Mouse (Mus musculus) midbrain, embryonic 13.5 days (tissue): ENCODE data around the gene Exoc4. TPM values are rescaled to one million over a fixed set of nuclear protein-coding genes. Genes with fewer than 3 reads are reported as not detected.

ENCODE experiments used
- ATAC-seq: fragments of 200-750 bp; cut with Nextera tagmentation; 2 replicates; pipeline ENCODE4 v1.8.0; 2017; ENCODE audit warnings: mild to moderate bottlenecking, moderate TSS enrichment, moderate library complexity
- H3K27ac ChIP-seq: fragments of 300-500 bp; sonication (generic); 2 replicates; pipeline ENCODE4 v1.5.1; 2015; ENCODE audit warnings: inconsistent platforms, mild to moderate bottlenecking, moderate library complexity
- H3K27me3 ChIP-seq: fragments of 300-500 bp; sonication (generic); 2 replicates; pipeline ENCODE4 v1.6.1; 2015; ENCODE audit warnings: mild to moderate bottlenecking, inconsistent platforms
- H3K36me3 ChIP-seq: fragments of 300-500 bp; sonication (generic); 2 replicates; pipeline ENCODE4 v1.6.1; 2015; ENCODE audit warnings: mild to moderate bottlenecking, inconsistent platforms
- H3K4me1 ChIP-seq: fragments of 300-500 bp; sonication (generic); replicated peaks from 2 replicates; pipeline ENCODE4 v1.6.1; 2015; ENCODE audit warnings: inconsistent platforms
- H3K4me2 ChIP-seq: fragments of 300-500 bp; sonication (generic); replicated peaks from 2 replicates; pipeline ENCODE4 v1.6.1; 2015; ENCODE audit warnings: moderate library complexity, mild to moderate bottlenecking, inconsistent platforms
- H3K4me3 ChIP-seq: fragments of 300-500 bp; sonication (generic); replicated peaks from 2 replicates; pipeline ENCODE4 v1.5.1; 2015; ENCODE audit warnings: mild to moderate bottlenecking, inconsistent platforms
- H3K9ac ChIP-seq: fragments of 300-500 bp; sonication (generic); replicated peaks from 2 replicates; pipeline ENCODE4 v1.6.1; 2015; ENCODE audit warnings: mild to moderate bottlenecking, inconsistent platforms
- H3K9me3 ChIP-seq: fragments of 300-500 bp; sonication (generic); 2 replicates; pipeline ENCODE4 v1.6.1; 2016; ENCODE audit warnings: mild to moderate bottlenecking, inconsistent platforms
- WGBS: fragments of 180-500 bp; shearing (Covaris S2); methylation state at CpG from one replicate; pipeline ENCODE4 v1.1.7; 2015; 5-methylcytosine and 5-hydroxymethylcytosine counted together
- polyA plus RNA-seq: library from polyadenylated mRNA; unstranded; fragments of >200 nt; fragmentation: Nextera tagmentation; extraction: Ambion mirVana; gene quantifications from 2 replicates; pipeline ENCODE4 v1.2.1, GENCODE M21; 2015

Gene Exoc4
- polyA plus RNA-seq, 1 experiment from 2014 or later, result 50.7 TPM

DNA sequence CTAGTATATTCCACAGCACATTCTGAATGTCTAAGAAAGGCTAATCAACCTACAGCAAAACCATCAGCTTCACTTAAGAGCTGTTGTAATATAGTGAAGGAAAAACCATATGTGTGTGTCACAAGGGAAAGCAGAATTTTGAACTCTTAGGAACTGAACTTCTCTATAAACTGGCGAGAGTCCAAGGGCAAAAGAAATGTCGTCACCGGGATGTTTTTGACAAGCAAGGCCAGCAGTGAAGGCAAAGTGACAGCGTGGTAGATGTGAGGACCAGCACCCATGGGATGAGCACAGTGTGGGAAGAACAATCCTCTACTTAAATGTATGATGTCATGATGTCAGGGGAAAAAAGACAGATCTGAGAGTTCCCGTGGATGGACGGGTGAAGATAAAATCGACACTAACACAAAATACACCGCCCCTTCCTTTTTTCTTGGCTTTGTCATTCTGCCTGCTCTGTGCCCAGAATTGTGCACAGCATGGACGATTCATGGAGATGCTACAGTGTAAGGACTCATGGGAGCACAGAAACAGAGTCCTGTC, 635.3 kb downstream of the Exoc4 start:
- Histone ChIP-seq H3K9ac (no peak overlapping the region), H3K36me3 (no peaks in the 10 kb centered on the region), H3K4me1 (0 out of 2 replicates have a peak, but pooled peaks cover 4% of the 10 kb centered on the region), H3K27ac (no peak overlapping the region), H3K4me2 (no peak overlapping the region), H3K27me3 (no peaks in the 10 kb centered on the region), H3K4me3 (no peak overlapping the region), H3K9me3 (no peaks in the 10 kb centered on the region)
- no peak for ATAC-seq
- 86% methylated on average over 9 of the region's 9 CpGs for WGBS

DNA sequence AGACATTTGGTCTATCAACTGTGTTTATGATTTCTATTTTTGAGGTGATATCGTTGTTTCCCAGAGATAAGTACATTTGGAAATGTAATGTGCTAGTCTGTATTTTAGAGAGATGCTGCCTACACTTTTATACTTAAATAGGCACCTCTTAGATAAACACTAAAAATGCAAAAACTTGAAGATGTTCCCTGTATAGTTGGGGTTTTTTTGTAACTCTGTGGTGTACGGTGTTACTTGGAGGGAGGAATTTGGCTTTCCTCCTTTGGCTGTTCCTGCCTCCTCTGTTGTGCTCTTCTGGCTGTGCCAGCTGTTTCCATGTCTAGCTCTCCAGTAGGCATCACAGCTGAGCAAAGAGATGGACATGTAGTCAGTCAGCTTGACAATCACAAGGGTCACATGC, 638.1 kb downstream of the Exoc4 start:
- 0 out of 2 replicates have a peak, but pooled peaks cover 4% of the 10 kb centered on the region for H3K4me1 ChIP-seq
- 89% methylated on average over 2 of the region's 2 CpGs for WGBS
- no peak overlapping the region for H3K27ac ChIP-seq
- H3K36me3 ChIP-seq, result no peaks in the 10 kb centered on the region
- H3K9ac ChIP-seq, result no peak overlapping the region
- no peak for ATAC-seq
- no peak overlapping the region for H3K4me2 ChIP-seq
- H3K4me3 ChIP-seq, result no peak overlapping the region
- no peaks in the 10 kb centered on the region for H3K9me3 ChIP-seq
- H3K27me3 ChIP-seq, result no peaks in the 10 kb centered on the region

DNA sequence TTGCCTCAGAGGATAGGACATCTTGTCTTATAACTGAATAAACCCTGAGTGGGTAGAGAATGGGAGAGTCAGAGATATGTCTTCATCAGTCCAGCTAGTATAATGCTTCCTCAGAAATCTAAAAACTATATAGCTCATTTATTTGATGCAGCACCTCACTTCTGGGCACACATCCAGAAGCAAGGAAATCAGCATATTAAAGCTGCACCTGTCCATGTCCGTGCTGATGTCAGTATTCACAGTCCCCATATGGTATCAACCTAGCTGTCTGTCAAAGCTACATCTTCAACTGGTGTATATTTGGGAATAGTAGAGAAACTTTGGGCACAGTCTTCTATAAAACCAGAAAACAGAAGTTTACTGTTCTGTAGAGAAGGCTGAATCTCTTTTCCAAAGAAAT, 642.0 kb downstream of the Exoc4 start:
- 75% methylated on average over 1 of the region's 1 CpGs for WGBS
- no peak overlapping the region for H3K4me3 ChIP-seq

DNA sequence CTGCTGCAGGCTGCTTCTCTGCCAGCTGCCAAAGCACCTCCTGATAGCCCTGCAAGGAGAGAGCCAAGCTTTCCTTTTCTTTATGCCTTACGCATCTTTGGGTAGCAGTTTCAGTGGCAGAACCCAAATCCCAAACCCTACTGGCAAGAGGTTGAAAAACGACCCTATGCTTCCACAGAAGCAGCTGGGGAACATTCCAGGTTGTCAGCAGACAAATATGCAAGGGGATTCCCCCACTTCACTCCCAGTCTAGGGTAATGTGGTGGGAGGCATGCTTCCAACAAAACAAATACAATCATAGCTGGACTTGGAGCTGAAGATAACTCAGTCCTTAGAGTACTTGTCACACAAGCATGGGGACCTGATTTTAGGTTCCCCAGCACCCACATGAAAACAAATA, 643.3 kb downstream of the Exoc4 start:
- Histone ChIP-seq H3K27ac (no peak overlapping the region), H3K9me3 (no peaks in the 10 kb centered on the region), H3K4me1 (no peaks in the 10 kb centered on the region), H3K9ac (no peak overlapping the region), H3K4me2 (no peak overlapping the region), H3K4me3 (no peak overlapping the region), H3K27me3 (no peaks in the 10 kb centered on the region), H3K36me3 (no peaks in the 10 kb centered on the region)
- no peak for ATAC-seq
- WGBS, result 57% methylated on average over 2 of the region's 2 CpGs

More for the DNA sequence above, 642.0 kb downstream of the Exoc4 start:
- Histone ChIP-seq H3K27me3 (no peaks in the 10 kb centered on the region), H3K27ac (no peak overlapping the region), H3K36me3 (no peaks in the 10 kb centered on the region), H3K9ac (no peak overlapping the region), H3K9me3 (no peaks in the 10 kb centered on the region), H3K4me2 (no peak overlapping the region), H3K4me1 (no peaks in the 10 kb centered on the region)
- no peak for ATAC-seq

DNA sequence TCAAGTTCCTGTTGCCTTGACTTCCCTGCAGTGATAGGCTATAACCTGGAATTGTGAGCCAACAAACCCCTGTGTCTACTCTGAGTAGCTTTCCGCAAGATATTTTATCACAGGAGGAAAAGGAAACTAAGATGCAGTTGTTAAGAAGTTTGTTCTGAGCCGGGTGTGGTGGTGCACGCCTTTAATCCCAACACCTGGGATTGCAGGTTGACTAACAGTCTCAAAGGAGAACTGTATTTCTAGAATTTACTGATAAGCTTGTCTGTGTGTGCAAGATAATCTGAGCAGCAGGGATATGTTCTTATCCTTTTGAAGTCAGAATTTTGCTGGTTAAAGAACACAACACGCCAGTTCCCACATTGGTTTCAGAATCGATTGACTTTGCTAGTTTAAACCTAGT, 651.1 kb downstream of the Exoc4 start:
- 93% methylated on average over 5 of the region's 5 CpGs for WGBS
- Histone ChIP-seq H3K27ac (no peak overlapping the region), H3K4me1 (no peaks in the 10 kb centered on the region), H3K27me3 (no peaks in the 10 kb centered on the region), H3K9ac (no peak overlapping the region), H3K4me2 (no peak overlapping the region), H3K9me3 (no peaks in the 10 kb centered on the region), H3K4me3 (no peak overlapping the region), H3K36me3 (no peaks in the 10 kb centered on the region)
- ATAC-seq, result no peak

DNA sequence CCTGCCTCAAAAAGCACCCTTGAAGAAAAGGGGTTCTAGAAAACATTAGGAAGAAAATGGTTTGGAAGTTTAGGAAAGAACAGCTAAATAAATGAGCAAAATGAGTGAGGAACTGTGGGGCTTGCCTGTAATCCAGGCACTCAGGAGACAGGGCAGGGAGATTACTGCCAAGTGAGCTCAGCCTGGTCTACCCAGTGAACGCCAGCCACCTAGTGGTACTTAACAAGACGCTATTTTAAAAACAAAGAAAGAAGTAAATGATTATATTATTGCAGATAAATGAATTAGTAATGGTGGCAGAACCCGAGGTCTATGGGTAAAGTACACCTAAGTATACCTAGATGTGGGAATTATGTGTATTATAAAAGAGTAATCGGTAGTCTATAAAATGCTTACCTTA, 651.7 kb downstream of the Exoc4 start:
- Histone ChIP-seq H3K9me3 (no peaks in the 10 kb centered on the region), H3K27ac (no peak overlapping the region), H3K4me1 (no peaks in the 10 kb centered on the region), H3K27me3 (no peaks in the 10 kb centered on the region), H3K36me3 (no peaks in the 10 kb centered on the region), H3K9ac (no peak overlapping the region), H3K4me2 (no peak overlapping the region), H3K4me3 (no peak overlapping the region)
- WGBS, result 78% methylated on average over 4 of the region's 4 CpGs
- ATAC-seq, result no peak

DNA sequence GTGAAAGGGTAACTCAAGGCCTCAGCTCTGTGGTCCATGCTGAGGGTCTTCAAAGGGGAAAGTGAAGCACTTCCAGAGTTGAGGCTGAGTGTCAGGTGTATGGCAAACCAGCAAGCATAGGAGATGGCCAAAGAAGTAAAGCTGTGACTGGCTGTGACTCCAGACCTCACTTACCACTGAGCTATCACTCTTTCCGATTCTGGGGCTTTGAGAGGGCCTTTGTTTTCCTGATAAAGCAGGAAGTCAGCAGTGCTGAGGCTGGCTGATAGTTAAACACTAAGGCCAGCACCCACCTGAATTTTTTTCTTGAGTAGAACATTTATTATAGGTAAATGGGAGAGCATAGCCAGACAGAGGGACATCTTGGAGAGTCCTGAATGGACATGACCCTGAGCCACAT, 656.2 kb downstream of the Exoc4 start:
- ATAC-seq, result no peak

DNA sequence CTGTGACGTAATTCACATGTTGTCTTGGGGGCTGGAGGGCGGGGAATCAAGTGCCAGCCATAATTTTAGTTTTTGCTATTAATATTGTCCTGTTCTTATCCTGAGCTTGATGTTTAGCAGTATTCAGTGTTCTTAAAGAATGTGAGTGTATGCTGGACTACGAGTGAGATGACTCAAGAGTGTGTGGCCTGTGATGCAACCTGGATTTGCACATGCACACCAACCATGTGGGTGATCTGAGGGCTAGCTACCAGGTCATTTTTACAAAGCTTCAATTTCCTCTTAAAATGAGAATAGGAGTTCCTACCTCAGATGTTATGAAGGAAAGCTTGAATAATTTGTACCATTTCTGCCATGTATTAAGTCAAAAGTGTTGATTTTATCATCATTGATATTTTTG, 661.8 kb downstream of the Exoc4 start:
- no peak for ATAC-seq
- 89% methylated on average over 3 of the region's 3 CpGs for WGBS
- Histone ChIP-seq H3K4me1 (peaks cover 18% of the 10 kb centered on the region), H3K27me3 (no peaks in the 10 kb centered on the region), H3K4me2 (no peak overlapping the region), H3K9ac (no peak overlapping the region), H3K27ac (no peak overlapping the region), H3K36me3 (no peaks in the 10 kb centered on the region), H3K4me3 (no peak overlapping the region), H3K9me3 (no peaks in the 10 kb centered on the region)

More for the DNA sequence above, 656.2 kb downstream of the Exoc4 start:
- Histone ChIP-seq H3K4me3 (no peak overlapping the region), H3K36me3 (no peaks in the 10 kb centered on the region), H3K27me3 (no peaks in the 10 kb centered on the region), H3K27ac (no peak overlapping the region), H3K9me3 (no peaks in the 10 kb centered on the region), H3K4me1 (no peaks in the 10 kb centered on the region), H3K9ac (no peak overlapping the region), H3K4me2 (no peak overlapping the region)
- 71% methylated on average over 1 of the region's 1 CpGs for WGBS

DNA sequence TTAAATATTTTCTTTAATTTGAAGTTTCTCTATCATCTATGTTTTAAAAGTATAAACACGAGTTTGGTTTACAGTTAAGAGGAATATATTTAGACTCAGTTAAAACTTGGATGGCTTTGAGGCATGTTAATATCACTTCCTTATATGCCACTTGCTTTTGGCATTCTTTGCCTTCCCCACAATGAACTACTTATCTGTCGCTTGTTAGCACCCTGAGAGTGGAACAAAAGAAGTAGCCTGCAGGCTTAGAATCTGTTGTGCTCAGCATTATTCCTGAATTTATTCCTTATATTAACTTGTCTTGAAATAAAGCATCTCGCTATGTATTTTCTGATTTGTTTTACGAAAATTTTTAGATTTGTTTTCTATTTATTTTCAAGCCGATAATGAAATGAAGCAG, 664.2 kb downstream of the Exoc4 start:
- Histone ChIP-seq H3K4me1 (peaks cover 18% of the 10 kb centered on the region), H3K27ac (0 out of 2 replicates have a peak overlapping the region, but pooled peaks have one; percentile 64), H3K27me3 (no peaks in the 10 kb centered on the region), H3K9me3 (0 out of 2 replicates have a peak, but pooled peaks cover 5% of the 10 kb centered on the region), H3K36me3 (no peaks in the 10 kb centered on the region), H3K4me3 (no peak overlapping the region), H3K9ac (no peak overlapping the region), H3K4me2 (no peak overlapping the region)
- no peak for ATAC-seq
- 54% methylated on average over 5 of the region's 5 CpGs for WGBS

DNA sequence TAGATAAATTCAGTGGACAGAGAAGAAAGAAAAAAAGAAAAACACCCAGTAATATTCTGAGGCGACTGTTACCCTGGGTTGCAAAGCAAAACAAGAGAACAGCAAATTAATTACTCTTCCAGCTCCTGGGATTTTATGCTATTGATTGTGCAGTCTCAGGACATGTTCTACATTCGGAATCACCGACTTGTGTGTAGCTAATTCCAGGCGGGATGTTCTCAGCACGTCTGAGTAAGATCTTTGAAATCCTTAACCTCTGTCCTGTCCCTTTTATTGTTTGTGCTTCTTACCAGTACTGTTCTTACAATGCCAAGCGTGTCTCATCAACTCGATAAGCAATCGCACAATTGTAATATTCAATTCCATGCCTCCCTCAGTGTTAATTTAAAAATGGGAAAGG, 664.6 kb downstream of the Exoc4 start:
- H3K27me3 ChIP-seq, result no peaks in the 10 kb centered on the region
- no peak overlapping the region for H3K4me3 ChIP-seq
- WGBS, result 21% methylated on average over 8 of the region's 8 CpGs
- 0 out of 2 replicates have a peak, but pooled peaks cover 5% of the 10 kb centered on the region for H3K9me3 ChIP-seq
- peaks cover 18% of the 10 kb centered on the region for H3K4me1 ChIP-seq
- no peak overlapping the region for H3K9ac ChIP-seq
- no peak overlapping the region for H3K4me2 ChIP-seq
- no peak for ATAC-seq
- 0 out of 2 replicates have a peak overlapping the region, but pooled peaks have one; percentile 64 for H3K27ac ChIP-seq
- H3K36me3 ChIP-seq, result no peaks in the 10 kb centered on the region

DNA sequence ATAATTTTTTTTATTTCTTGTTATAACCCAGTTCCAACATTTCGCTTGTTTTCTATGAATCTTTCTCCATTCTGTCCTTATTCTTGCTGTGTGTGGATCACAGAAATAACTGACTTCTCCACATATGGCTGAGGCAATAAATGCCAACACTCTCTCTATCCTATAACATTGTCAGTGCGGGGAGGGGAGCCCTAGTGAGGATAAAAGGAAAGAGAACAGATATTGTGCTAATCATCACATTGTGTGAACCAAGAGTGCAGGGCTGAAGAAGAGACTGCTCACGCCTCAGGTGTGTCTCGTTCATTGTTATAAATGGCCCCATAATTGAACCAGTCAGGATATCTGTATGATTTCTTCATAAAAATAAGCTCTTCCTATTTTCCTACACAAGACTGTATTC, 665.1 kb downstream of the Exoc4 start:
- WGBS, result 85% methylated on average over 4 of the region's 4 CpGs
- Histone ChIP-seq H3K4me1 (peaks cover 18% of the 10 kb centered on the region), H3K27me3 (no peaks in the 10 kb centered on the region), H3K4me3 (no peak overlapping the region), H3K27ac (peak overlapping the region; percentile 51; the same call in 1 of the 2 replicates), H3K36me3 (no peaks in the 10 kb centered on the region), H3K4me2 (no peak overlapping the region), H3K9me3 (0 out of 2 replicates have a peak, but pooled peaks cover 5% of the 10 kb centered on the region), H3K9ac (no peak overlapping the region)
- ATAC-seq, result no peak

DNA sequence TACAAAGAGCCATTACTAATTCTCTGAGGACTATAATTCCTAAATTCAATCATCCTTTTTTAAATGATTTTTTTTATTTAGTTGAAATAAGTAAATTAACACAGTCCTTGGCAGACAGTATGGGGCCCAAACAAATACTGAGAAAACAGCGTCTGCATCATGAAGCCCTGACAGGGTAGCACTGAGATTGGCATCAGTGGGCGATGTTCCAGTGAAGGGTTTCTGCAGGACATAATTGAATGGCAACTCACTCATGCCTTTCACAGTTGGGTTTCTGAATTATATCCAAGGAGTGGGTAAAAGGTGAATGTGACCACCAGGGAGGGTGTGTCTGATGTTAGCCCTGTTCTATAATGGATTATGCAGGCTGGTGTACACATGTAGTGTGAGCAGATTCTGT, 674.7 kb downstream of the Exoc4 start:
- no peak overlapping the region for H3K27ac ChIP-seq
- WGBS, result 70% methylated on average over 2 of the region's 2 CpGs
- no peaks in the 10 kb centered on the region for H3K27me3 ChIP-seq
- no peak overlapping the region for H3K4me3 ChIP-seq
- no peaks in the 10 kb centered on the region for H3K4me1 ChIP-seq
- no peaks in the 10 kb centered on the region for H3K9me3 ChIP-seq
- no peak overlapping the region for H3K9ac ChIP-seq
- no peak overlapping the region for H3K4me2 ChIP-seq
- ATAC-seq, result no peak
- H3K36me3 ChIP-seq, result 0 out of 2 replicates have a peak, but pooled peaks cover 2% of the 10 kb centered on the region

DNA sequence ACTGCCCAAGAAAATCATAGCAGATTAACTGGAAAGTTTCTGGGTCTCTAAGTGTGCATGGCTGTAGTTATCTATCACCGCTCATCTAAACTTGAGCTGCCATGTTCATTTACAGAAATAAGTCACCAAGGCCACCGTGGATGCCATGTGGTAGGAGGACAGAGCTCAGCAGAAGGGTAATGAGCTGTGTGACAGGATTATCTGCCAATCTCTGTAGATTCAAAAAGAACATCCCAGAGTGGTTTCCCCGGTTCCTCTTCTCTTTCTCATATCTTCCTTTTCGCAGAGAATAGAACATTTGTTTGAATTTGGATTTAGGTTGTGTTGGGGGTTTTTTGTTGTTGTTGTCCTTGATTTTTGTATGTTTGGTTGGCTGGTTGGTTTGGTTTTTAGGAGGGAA, 676.0 kb downstream of the Exoc4 start:
- no peak overlapping the region for H3K27ac ChIP-seq
- H3K4me3 ChIP-seq, result no peak overlapping the region
- H3K4me1 ChIP-seq, result peaks cover 6% of the 10 kb centered on the region; the same call in 1 of the 2 replicates
- H3K27me3 ChIP-seq, result no peaks in the 10 kb centered on the region
- no peaks in the 10 kb centered on the region for H3K9me3 ChIP-seq
- H3K36me3 ChIP-seq, result 0 out of 2 replicates have a peak, but pooled peaks cover 2% of the 10 kb centered on the region
- 71% methylated on average over 4 of the region's 4 CpGs for WGBS
- no peak overlapping the region for H3K9ac ChIP-seq
- ATAC-seq, result no peak
- H3K4me2 ChIP-seq, result no peak overlapping the region
